Mouse (Mus musculus) neural tube, embryonic 12.5 days (tissue): ENCODE results near the gene Hilpda. TPM values are rescaled to one million over a fixed set of nuclear protein-coding genes. Genes with fewer than 3 reads are reported as not detected.

Experiments used
- ATAC-seq: fragments of 200-750 bp; cut with Nextera tagmentation; 2 replicates; pipeline ENCODE4 v1.8.0; 2017; ENCODE audit warnings: low read depth, mild to moderate bottlenecking, moderate TSS enrichment, moderate library complexity; ENCODE audit not compliant: low FRiP score
- H3K27ac ChIP-seq: fragments of 300-500 bp; sonication (generic); 2 replicates; pipeline ENCODE4 v1.5.1; 2016
- H3K27me3 ChIP-seq: fragments of 300-500 bp; sonication (generic); replicated peaks from 2 replicates; pipeline ENCODE4 v1.6.1; 2016; ENCODE audit warnings: mild to moderate bottlenecking
- H3K36me3 ChIP-seq: fragments of 300-500 bp; sonication (generic); 2 replicates; pipeline ENCODE4 v1.6.1; 2016; ENCODE audit warnings: mild to moderate bottlenecking
- H3K4me1 ChIP-seq: fragments of 300-500 bp; sonication (generic); 2 replicates; pipeline ENCODE4 v1.6.1; 2016
- H3K4me2 ChIP-seq: fragments of 300-500 bp; sonication (generic); replicated peaks from 2 replicates; pipeline ENCODE4 v1.6.1; 2016; ENCODE audit warnings: mild to moderate bottlenecking
- H3K4me3 ChIP-seq: fragments of 300-500 bp; sonication (generic); 2 replicates; pipeline ENCODE4 v1.5.1; 2016
- H3K9ac ChIP-seq: fragments of 300-500 bp; sonication (generic); 2 replicates; pipeline ENCODE4 v1.6.1; 2016; ENCODE audit warnings: mild to moderate bottlenecking
- H3K9me3 ChIP-seq: fragments of 300-500 bp; sonication (generic); 2 replicates; pipeline ENCODE4 v1.6.1; 2016; ENCODE audit warnings: mild to moderate bottlenecking
- WGBS: fragments of 180-500 bp; shearing (Covaris S2); methylation state at CpG from one replicate; pipeline ENCODE4 v1.1.7; 2016; 5-methylcytosine and 5-hydroxymethylcytosine counted together
- polyA plus RNA-seq: library from polyadenylated mRNA; unstranded; fragments of >200 nt; fragmentation: Nextera tagmentation; extraction: Ambion mirVana; gene quantifications from 2 replicates; pipeline ENCODE4 v1.2.1, GENCODE M21; 2016

Gene Hilpda
- polyA plus RNA-seq, 1 experiment from 2014 or later, result 30.9 TPM

DNA sequence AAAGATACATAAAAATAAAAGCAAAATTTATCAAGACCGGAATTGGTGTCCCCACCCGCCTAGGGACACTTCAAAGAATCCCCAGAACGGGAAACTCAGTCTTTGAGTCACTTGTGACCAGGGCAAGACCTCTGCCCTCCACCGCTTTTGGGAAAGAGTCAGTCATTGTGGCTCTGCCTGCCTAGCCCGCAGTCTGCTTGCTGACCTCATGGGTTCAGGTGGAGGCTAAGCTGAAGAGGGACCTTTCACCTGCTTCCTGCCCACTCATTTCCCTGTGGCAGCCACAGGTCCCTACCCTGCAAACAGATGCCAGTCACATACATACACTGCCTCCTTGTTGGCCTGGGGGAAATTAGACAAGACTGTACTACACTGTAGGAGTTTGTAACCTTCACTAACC is 25.7 kb upstream of the Hilpda start:
- 40% methylated on average over 5 of the region's 5 CpGs for WGBS
- no peak for ATAC-seq
- no peak overlapping the region for H3K4me3 ChIP-seq

DNA sequence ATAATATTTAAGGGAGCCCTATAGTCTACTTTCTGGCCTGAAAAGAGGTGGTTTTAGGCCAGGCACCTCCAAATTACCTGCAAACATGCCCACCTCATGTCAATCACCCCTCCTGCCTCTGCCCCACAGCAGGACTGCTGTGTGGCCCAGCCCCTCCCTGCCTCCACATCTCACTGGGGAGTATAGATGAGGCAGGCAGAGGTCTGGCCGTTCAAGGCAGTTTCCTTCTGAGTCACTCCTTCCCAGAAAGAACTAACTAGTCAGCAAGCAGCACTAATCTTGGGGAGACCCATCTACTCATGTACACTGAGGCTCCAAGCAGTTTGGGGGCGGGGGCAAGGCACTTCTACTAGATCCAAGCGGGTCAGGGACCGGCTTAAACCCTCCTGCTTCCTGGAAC is 25.2 kb upstream of the Hilpda start:
- Histone ChIP-seq H3K27me3 (no peaks in the 10 kb centered on the region), H3K27ac (no peak overlapping the region), H3K9ac (no peak overlapping the region), H3K36me3 (no peaks in the 10 kb centered on the region), H3K4me1 (no peaks in the 10 kb centered on the region), H3K4me3 (no peak overlapping the region), H3K4me2 (no peak overlapping the region), H3K9me3 (no peaks in the 10 kb centered on the region)
- WGBS, result 21% methylated on average over 4 of the region's 4 CpGs
- no peak for ATAC-seq

More for the DNA sequence above, 25.7 kb upstream of the Hilpda start:
- H3K4me2 ChIP-seq, result no peak overlapping the region
- H3K27ac ChIP-seq, result no peak overlapping the region
- no peaks in the 10 kb centered on the region for H3K9me3 ChIP-seq
- H3K27me3 ChIP-seq, result no peaks in the 10 kb centered on the region
- H3K36me3 ChIP-seq, result no peaks in the 10 kb centered on the region
- H3K4me1 ChIP-seq, result no peaks in the 10 kb centered on the region
- no peak overlapping the region for H3K9ac ChIP-seq

DNA sequence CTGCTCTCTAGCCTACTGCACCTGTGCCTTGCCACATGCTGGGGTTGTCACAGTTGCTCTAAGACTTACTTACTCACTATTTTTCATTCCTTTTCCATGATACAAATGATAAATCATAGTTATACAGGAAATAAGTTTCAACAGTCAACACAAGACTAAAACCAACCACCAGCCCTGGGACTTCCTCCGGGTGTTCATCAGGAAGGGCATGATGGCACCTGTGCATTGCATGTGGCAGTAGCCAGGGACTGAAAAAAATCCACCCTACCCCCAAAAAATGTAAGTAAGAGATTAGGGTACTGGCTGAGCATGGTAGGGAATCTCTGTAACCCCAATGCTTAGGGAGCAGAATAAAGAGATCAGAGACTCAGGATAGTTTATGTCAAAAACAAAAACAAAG is 12.9 kb upstream of the Hilpda start:
- H3K4me3 ChIP-seq, result no peak overlapping the region
- ATAC-seq, result no peak
- no peak overlapping the region for H3K27ac ChIP-seq
- peaks cover 6% of the 10 kb centered on the region for H3K4me1 ChIP-seq
- H3K36me3 ChIP-seq, result no peaks in the 10 kb centered on the region
- H3K4me2 ChIP-seq, result no peak overlapping the region
- H3K27me3 ChIP-seq, result no peaks in the 10 kb centered on the region
- 86% methylated on average over 1 of the region's 1 CpGs for WGBS
- H3K9me3 ChIP-seq, result no peaks in the 10 kb centered on the region
- no peak overlapping the region for H3K9ac ChIP-seq

DNA sequence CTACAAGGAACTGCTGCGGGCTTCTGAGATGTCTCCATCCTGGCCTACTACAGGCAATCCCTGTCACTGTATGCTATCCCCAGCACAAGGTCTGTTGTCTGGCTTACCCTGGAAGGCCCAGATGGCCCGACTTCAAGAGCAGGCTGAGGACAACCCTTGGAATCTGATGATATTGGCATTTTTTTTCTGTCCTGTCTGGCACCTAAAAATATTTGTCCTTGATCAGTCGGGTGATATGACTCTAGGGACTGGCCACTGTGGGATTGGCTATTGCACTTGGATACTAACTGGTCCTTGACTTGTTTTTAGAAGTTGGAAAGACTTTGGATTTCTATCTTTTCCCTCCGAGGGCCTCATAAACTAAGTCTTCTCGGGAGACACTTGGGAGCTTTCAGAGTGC is 10.5 kb upstream of the Hilpda start:
- Histone ChIP-seq H3K9ac (no peak overlapping the region), H3K9me3 (no peaks in the 10 kb centered on the region), H3K4me2 (no peak overlapping the region), H3K27me3 (no peaks in the 10 kb centered on the region), H3K36me3 (no peaks in the 10 kb centered on the region), H3K4me1 (peaks cover 6% of the 10 kb centered on the region), H3K27ac (no peak overlapping the region), H3K4me3 (no peak overlapping the region)
- 83% methylated on average over 5 of the region's 5 CpGs for WGBS
- no peak for ATAC-seq

DNA sequence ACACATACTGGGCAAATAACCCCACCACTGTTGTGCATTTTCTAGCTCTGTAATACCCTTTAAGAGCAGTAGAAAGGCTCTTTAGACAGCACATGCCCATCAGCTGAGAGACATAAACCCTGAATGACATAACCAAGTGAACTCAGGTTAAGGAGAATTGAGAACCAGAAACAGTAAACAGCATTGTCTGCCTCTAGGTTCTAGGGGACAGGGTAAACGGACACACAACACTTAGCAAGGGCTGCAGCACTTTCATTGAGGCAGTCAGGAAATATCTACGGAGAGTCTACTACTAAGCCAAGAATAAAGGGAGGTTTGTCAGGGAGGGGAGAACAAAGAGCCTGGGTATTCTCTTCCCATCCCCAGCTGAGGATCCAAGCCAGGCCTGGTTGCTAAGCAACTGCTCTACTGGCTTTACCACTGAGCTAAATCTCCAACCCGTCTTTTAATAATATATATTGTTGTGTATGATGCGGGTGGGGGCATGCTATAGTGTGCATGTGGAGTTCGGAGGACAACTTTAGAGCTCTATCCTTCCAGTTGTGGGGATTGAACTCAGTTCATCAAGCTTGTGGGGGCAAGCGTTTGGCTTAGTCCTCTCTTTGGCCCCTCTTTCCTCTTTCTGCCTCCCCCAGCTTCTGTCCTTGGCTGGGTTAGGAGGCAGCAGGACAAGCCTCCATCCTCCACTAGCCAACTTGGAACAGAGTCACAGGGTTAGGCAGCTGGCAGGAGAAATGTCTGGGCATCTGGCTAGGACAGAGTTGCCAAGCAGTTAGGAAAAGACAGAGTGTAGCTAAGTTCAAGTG is 8.4 kb upstream of the Hilpda start:
- H3K9ac ChIP-seq, result no peak overlapping the region
- H3K9me3 ChIP-seq, result no peaks in the 10 kb centered on the region
- no peak; the same call in 1 of the 2 replicates for ATAC-seq
- no peak overlapping the region for H3K4me2 ChIP-seq
- peaks cover 6% of the 10 kb centered on the region for H3K4me1 ChIP-seq
- no peak overlapping the region for H3K27ac ChIP-seq
- WGBS, result 49% methylated on average over 6 of the region's 6 CpGs
- no peaks in the 10 kb centered on the region for H3K36me3 ChIP-seq
- H3K27me3 ChIP-seq, result no peaks in the 10 kb centered on the region
- no peak overlapping the region for H3K4me3 ChIP-seq

DNA sequence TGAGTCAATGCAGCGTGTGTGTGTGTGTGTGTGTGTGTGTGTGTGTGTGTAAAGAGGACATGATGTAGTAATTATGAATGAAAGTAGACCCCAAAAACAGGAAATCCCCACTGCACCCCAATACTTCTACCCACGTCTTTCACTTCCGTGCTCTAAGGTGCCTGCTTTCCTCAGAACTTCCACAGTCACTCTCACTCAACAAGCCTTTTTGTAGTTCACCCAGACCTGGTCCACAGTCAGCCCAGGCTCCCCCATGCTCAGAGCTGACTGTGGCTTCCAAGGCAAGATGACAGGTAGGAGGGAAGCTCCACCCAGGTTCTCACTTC is 7.9 kb upstream of the Hilpda start:
- H3K9ac ChIP-seq, result no peak overlapping the region
- H3K4me2 ChIP-seq, result no peak overlapping the region
- peaks cover 6% of the 10 kb centered on the region for H3K4me1 ChIP-seq
- H3K9me3 ChIP-seq, result no peaks in the 10 kb centered on the region
- H3K27me3 ChIP-seq, result no peaks in the 10 kb centered on the region
- no peaks in the 10 kb centered on the region for H3K36me3 ChIP-seq
- no peak overlapping the region for H3K27ac ChIP-seq
- H3K4me3 ChIP-seq, result no peak overlapping the region
- no peak for ATAC-seq
- WGBS, result 95% methylated on average over 3 of the region's 3 CpGs

DNA sequence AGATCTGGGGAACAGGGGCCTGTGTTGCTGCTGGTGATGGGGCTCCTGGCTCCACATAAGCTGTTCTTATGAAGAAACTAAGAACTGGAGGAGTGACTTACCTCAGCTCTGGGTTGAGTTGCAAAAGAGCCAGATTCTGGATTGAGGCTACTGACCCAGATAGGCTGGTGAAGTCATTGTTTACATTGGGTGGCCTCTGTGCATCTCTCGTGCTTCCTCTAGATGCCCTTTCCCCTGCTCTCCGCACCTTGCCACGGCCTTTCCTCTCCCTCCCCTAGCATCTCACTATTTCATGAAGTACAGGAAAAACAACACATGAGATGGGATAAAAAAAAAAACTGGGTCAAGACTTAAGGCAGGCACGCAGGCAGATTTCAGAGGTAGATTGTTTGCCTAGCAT is 5.4 kb upstream of the Hilpda start:
- H3K4me2 ChIP-seq, result no peak overlapping the region
- H3K9ac ChIP-seq, result no peak overlapping the region
- 78% methylated on average over 4 of the region's 4 CpGs for WGBS
- peaks cover 6% of the 10 kb centered on the region for H3K4me1 ChIP-seq
- no peaks in the 10 kb centered on the region for H3K36me3 ChIP-seq
- no peaks in the 10 kb centered on the region for H3K9me3 ChIP-seq
- no peak for ATAC-seq
- H3K4me3 ChIP-seq, result no peak overlapping the region
- no peak overlapping the region for H3K27ac ChIP-seq
- peaks cover 3% of the 10 kb centered on the region; the same call in 1 of the 2 replicates for H3K27me3 ChIP-seq

DNA sequence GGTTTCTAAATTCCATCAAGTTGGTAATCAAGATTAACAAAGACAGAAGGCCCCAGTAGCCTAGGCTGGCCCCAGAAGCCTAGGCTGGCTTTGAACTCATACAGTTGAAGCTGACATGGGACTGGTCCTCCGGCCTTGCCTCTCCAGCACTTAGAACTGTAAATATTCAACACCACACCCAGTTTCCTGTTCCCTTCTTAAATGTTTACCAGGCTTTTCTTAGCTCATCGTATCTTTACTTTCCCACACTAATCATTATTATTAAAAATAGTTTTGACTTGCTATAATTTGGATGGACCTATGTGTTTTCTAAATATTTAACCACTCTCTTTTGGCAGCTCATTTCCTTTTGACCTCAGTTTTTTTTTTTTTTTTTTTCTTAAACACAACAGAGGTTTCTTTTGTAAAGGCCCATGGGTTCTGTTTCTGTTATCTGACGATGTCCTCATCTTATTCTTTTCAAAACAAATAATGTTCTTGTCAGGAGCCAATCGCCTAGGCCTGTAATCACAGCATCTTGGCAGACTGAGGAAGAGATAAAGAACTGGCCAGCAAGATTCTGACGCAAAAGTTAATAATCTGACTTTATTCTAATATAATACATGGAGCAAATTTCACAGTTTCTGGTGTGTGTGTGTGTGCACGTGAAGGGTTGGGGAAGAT is 3.2 kb upstream of the Hilpda start:
- Histone ChIP-seq H3K27ac (no peak overlapping the region), H3K4me3 (no peak overlapping the region), H3K9me3 (no peaks in the 10 kb centered on the region), H3K36me3 (no peaks in the 10 kb centered on the region), H3K9ac (no peak overlapping the region), H3K4me2 (no peak overlapping the region), H3K27me3 (peaks cover 3% of the 10 kb centered on the region; the same call in 1 of the 2 replicates), H3K4me1 (peaks cover 6% of the 10 kb centered on the region; the same call in 1 of the 2 replicates)
- WGBS, result 84% methylated on average over 6 of the region's 6 CpGs
- no peak for ATAC-seq

DNA sequence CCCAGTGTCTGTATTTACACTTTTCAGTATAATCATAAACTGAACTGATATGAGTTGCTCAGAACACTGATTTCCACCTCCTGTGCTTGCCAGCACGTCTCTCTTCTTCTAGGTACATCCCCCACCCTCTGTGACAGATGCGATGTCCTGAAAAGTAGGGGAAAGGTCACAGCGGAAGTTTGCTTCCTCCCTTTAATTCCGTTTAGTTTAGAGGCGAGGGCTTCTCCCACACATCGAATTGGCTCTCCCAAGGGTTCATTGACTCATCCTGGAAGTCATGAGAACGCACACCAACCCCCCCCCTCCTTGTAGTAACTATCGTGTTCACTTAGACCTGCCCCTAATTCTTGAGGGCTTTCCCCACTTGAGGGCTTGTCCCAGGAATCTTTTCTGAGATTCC is 1.3 kb upstream of the Hilpda start:
- no peak for ATAC-seq
- 20% methylated on average over 8 of the region's 8 CpGs for WGBS
- Histone ChIP-seq H3K36me3 (peaks cover 11% of the 10 kb centered on the region), H3K27me3 (peaks cover 3% of the 10 kb centered on the region; the same call in 1 of the 2 replicates), H3K9ac (no peak overlapping the region), H3K9me3 (no peaks in the 10 kb centered on the region), H3K4me3 (no peak overlapping the region), H3K4me2 (no peak overlapping the region), H3K4me1 (peaks cover 6% of the 10 kb centered on the region; the same call in 1 of the 2 replicates), H3K27ac (no peak overlapping the region)

DNA sequence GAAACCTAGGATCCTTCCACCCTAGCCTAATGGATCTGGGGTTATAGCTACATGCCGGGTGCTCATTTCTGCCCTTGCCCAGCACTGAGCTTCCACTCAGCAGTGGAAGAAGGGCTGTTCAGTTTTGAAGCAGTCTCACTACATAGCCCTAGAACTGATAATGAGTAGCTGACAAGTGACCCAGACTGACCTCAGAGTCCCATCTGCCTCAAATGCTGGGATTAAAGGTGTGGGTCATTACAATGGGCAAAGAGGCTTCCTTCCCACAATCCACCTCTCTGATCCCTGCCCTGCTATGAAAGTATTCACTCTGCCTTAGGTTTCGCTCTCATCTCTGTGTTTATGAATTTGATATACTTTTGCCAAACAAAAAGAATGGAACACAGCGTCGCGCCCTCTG is 4.5 kb downstream of the Hilpda start:
- no peak overlapping the region for H3K27ac ChIP-seq

DNA sequence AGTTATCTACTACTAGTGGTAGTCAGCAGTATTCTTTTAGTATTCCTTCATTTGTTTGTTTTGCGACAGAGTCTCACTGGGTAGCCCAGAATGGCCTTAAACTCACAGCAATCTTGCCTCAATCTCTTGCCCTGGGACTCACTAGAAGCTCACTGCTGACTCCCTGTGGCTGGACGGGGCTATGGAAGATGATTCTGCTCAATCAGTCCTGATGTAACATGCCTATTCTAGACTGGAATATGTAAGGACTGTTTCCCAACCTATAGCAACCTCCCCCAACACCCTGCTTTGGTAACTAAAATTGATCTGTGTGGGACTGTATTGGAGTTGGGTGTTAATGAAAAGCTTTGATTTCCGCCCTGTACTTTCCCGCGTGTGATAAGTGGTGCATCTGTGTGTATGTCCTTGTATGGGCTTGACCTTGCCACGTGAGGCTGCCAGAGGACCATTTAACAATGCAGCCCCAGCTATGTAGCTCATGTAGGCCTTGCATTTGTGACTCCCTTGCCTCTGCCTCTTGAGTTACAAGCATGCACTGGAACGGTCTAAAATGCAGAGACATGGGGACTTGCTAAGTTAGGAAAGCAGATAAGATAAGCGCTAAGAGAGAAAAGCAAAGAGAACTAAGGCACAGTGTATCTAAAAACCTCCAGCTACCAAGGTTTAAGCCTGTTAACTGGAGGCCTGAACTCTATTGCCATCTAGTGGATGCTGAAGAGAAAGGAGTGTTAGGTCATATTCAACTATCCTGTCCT is 6.4 kb downstream of the Hilpda start:
- Histone ChIP-seq H3K4me3 (no peak overlapping the region), H3K27me3 (no peaks in the 10 kb centered on the region), H3K27ac (no peak overlapping the region), H3K4me2 (no peak overlapping the region), H3K9me3 (no peaks in the 10 kb centered on the region), H3K9ac (no peak overlapping the region), H3K4me1 (no peaks in the 10 kb centered on the region), H3K36me3 (peaks cover 11% of the 10 kb centered on the region)
- ATAC-seq, result peak; percentile 58; the same call in 1 of the 2 replicates
- WGBS, result 33% methylated on average over 8 of the region's 8 CpGs

More for the DNA sequence above, 4.5 kb downstream of the Hilpda start:
- Histone ChIP-seq H3K4me3 (no peak overlapping the region), H3K36me3 (peaks cover 11% of the 10 kb centered on the region), H3K9ac (no peak overlapping the region), H3K4me2 (no peak overlapping the region), H3K27me3 (no peaks in the 10 kb centered on the region), H3K4me1 (peaks cover 6% of the 10 kb centered on the region; the same call in 1 of the 2 replicates), H3K9me3 (no peaks in the 10 kb centered on the region)
- WGBS, result 96% methylated on average over 5 of the region's 5 CpGs
- ATAC-seq, result no peak

DNA sequence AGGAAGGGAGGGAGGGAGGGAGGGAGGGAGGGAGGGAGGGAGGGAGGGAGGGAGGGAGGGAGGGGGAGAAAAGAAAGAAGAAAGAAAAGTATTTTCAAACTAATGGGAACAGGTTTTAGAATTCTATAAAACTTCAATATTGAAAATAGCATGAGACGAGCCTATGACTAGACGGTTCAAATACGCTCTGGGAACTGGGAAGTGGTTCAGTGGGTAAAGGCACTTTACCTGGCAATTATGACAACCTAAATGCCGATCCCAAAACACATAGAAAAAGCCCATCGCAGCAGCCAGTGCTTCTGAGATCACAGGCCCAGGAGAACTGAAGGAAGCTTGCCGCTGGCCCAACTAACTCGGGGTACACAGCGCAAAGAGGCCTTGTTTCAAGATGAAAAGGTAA is 7.0 kb downstream of the Hilpda start, which contains the start of gene Fam71f2:
Gene Fam71f2, plus strand, starts transcription at position 301 of the 400 bp plus-strand sequence.
- Histone ChIP-seq H3K9me3 (no peaks in the 10 kb centered on the region), H3K36me3 (peaks cover 11% of the 10 kb centered on the region), H3K4me1 (no peaks in the 10 kb centered on the region), H3K27ac (no peak within 1 kb of the TSS), H3K4me3 (no peak within 1 kb of the TSS), H3K27me3 (no peaks in the 10 kb centered on the region), H3K9ac (no peak within 1 kb of the TSS), H3K4me2 (no peak within 1 kb of the TSS)
- no peak for ATAC-seq
- WGBS, result 87% methylated on average over 8 of the region's 8 CpGs
